In the genomic region with DNA sequence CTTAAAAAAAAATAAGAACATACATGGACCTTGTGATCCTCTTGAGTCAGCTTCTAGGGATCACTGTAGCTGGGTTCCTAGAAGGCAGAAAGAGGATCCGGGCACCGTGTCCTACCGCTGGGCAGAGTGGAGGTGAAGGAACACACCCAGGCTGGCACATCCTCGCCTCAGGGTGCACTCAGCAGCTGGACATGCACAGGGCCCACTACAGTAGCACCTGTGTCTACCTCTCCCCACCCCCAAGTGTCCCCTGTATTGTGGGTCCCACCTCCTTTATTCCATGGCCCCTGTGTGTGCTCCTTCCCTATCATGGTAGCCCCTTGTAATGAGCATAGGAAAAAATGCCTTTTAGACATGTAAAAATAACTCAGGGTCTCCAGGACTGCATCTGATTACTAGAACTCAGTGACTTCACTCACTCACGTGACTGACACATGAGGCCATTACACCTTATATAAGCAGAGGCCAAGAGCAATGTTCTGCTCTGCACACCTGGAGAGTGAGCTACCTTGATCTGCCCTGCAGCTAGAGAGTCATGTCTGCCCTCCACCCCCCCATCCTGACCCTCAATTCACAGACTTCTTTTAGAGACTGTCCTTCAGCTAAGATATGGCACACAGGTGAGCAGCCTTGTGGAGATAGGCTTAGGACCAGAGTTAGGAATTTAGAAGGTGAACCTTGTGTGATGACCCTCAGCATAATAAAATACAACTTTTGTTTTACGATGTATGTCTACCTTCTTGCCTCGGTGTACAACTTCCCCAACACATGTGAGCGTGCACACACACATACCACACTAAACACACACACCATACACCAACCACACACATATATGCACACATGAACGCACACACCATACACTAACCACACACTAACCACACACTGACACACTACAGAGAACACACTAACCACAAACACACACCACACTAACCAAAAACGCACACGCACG, we compare ENCODE assay signal across 8 mouse cellular contexts. TPM values are rescaled to one million over a fixed set of nuclear protein-coding genes. Genes with fewer than 3 reads are reported as not detected.
DNase-seq lines count a peak whose midpoint lies in the region; ATAC-seq and TF ChIP-seq lines count a peak whose summit lies in the region.

No protein-coding gene starts in this region.

- no peak for DNase-seq in forebrain, embryonic 10.5 days (ENCODE audit: extremely low spot score, low spot score)
- no peak for DNase-seq in forebrain, embryonic 14.5 days (ENCODE audit: low spot score)
- DNase-seq in thymus, adult 2 months, result peak; percentile 8
- DNase-seq in thymus, postnatal 4 days, result no peak
- no peak for DNase-seq in yolk sac, embryonic 10.5 days (ENCODE audit: low spot score)
- DNase-seq in frontal cortex, postnatal 25 days (ENCODE audit: low spot score in 2 of 2), result no peak
- DNase-seq in spleen, adult 12 weeks (ENCODE audit: low spot score), result no peak

- peak overlapping the region; percentile 67; the same call in 1 of the 2 replicates for H3K4me3 ChIP-seq in forebrain, embryonic 10.5 days
- H3K4me3 ChIP-seq in forebrain, embryonic 14.5 days (ENCODE audit: low read depth, low read length), result no peak overlapping the region
- peak overlapping the region; percentile 27 for H3K4me3 ChIP-seq in thymus, adult 2 months (ENCODE audit: control insufficient read depth, insufficient read depth, low read length)
- H3K4me3 ChIP-seq in liver, embryonic 12.5 days, result peak overlapping the region; percentile 70; the same call in 1 of the 2 replicates

- peaks cover 60% of the 10 kb centered on the region for H3K4me1 ChIP-seq in forebrain, embryonic 10.5 days
- peaks cover 16% of the 10 kb centered on the region for H3K4me1 ChIP-seq in forebrain, embryonic 14.5 days (ENCODE audit: control insufficient read depth, insufficient read depth, low read length)
- H3K4me1 ChIP-seq in thymus, adult 2 months (replicated peaks; ENCODE audit: control insufficient read depth, insufficient read depth, low read length), result peaks cover 50% of the 10 kb centered on the region
- peaks cover 65% of the 10 kb centered on the region for H3K4me1 ChIP-seq in liver, embryonic 12.5 days

- peaks cover 10% of the 10 kb centered on the region for H3K36me3 ChIP-seq in forebrain, embryonic 10.5 days (replicated peaks)
- no peaks in the 10 kb centered on the region for H3K36me3 ChIP-seq in forebrain, embryonic 14.5 days (ENCODE audit: control insufficient read depth, insufficient read depth, low read length)
- no peaks in the 10 kb centered on the region for H3K36me3 ChIP-seq in thymus, adult 2 months (ENCODE audit: control insufficient read depth, insufficient read depth, low read length)
- H3K36me3 ChIP-seq in liver, embryonic 12.5 days, result peaks cover 13% of the 10 kb centered on the region; the same call in 1 of the 2 replicates

- H3K9ac ChIP-seq in forebrain, embryonic 14.5 days (ENCODE audit: low read length), result no peak overlapping the region
- H3K9ac ChIP-seq in liver, embryonic 12.5 days, result peak overlapping the region; percentile 70

- H3K27me3 ChIP-seq in forebrain, embryonic 10.5 days (ENCODE audit: poor library complexity, severe bottlenecking), result peaks cover 43% of the 10 kb centered on the region
- H3K27me3 ChIP-seq in forebrain, embryonic 14.5 days (replicated peaks; ENCODE audit: control insufficient read depth, insufficient read depth, low read length), result no peaks in the 10 kb centered on the region
- no peaks in the 10 kb centered on the region for H3K27me3 ChIP-seq in thymus, adult 2 months (ENCODE audit: control insufficient read depth, insufficient read depth, low read length)
- peaks cover 8% of the 10 kb centered on the region; the same call in 1 of the 2 replicates for H3K27me3 ChIP-seq in liver, embryonic 12.5 days (replicated peaks)

- H3K4me2 ChIP-seq in forebrain, embryonic 14.5 days (ENCODE audit: low read length), result no peak overlapping the region
- peak overlapping the region; percentile 77 for H3K4me2 ChIP-seq in liver, embryonic 12.5 days

- TF ChIP-seq CTCF in thymus, adult 2 months (IDR thresholded peaks at IDR 0.05; ENCODE audit: borderline replicate concordance, control insufficient read depth, extremely low read depth, insufficient read depth, low read length, poor library complexity), result no peak

- ATAC-seq in forebrain, embryonic 14.5 days, result no peak
- ATAC-seq in liver, embryonic 12.5 days, result no peak

- H3K9me3 ChIP-seq in forebrain, embryonic 10.5 days, result no peaks in the 10 kb centered on the region
- H3K9me3 ChIP-seq in forebrain, embryonic 14.5 days (replicated peaks; ENCODE audit: control insufficient read depth, low read length), result no peaks in the 10 kb centered on the region
- no peaks in the 10 kb centered on the region for H3K9me3 ChIP-seq in liver, embryonic 12.5 days (replicated peaks)

- H3K27ac ChIP-seq in forebrain, embryonic 10.5 days, result peak overlapping the region; percentile 82; the same call in 1 of the 2 replicates
- H3K27ac ChIP-seq in forebrain, embryonic 14.5 days (ENCODE audit: low read depth, low read length), result no peak overlapping the region
- H3K27ac ChIP-seq in thymus, adult 2 months (ENCODE audit: control insufficient read depth, insufficient read depth, low read length), result peak overlapping the region; percentile 34
- H3K27ac ChIP-seq in liver, embryonic 12.5 days, result peak overlapping the region; percentile 95

- no peak for TF ChIP-seq POLR2A in thymus, adult 2 months (IDR thresholded peaks at IDR 0.05; ENCODE audit: control insufficient read depth, extremely low read depth, insufficient read depth, low read length, poor library complexity)

- 82% methylated on average over 12 of the region's 12 CpGs for WGBS in forebrain, embryonic 10.5 days
- WGBS in forebrain, embryonic 14.5 days, result 83% methylated on average over 12 of the region's 12 CpGs
- WGBS in thymus, adult 2 months, result 47% methylated on average over 12 of the region's 12 CpGs
- WGBS in liver, embryonic 12.5 days (ENCODE audit: insufficient replicate concordance), result 56% methylated on average over 12 of the region's 12 CpGs

RNA-seq across cellular contexts. Expression of a gene that starts 1.8 kb away (rescaled TPM):
- polyA plus RNA-seq in forebrain, embryonic 10.5 days (2016; fragmentation: Nextera tagmentation; extraction: Ambion mirVana), result 1.6 and 2.1 TPM in 2 replicates
- polyA plus RNA-seq in forebrain, embryonic 14.5 days (2014; fragmentation: Nextera tagmentation; extraction: Ambion mirVana), result 0.81 and 1.0 TPM in 2 replicates
- polyA plus RNA-seq in thymus, adult 2 months (2012; rRNA removed), result 2.8 and 3.3 TPM in 2 replicates
- 0.46 and 0.78 TPM in 2 replicates for polyA plus RNA-seq in liver, embryonic 12.5 days (2016; fragmentation: Nextera tagmentation; extraction: Ambion mirVana)

RNA-seq across cellular contexts. Expression of a gene that starts 3.4 kb away (rescaled TPM):
- 2.8 and 3.1 TPM in 2 replicates for polyA plus RNA-seq in forebrain, embryonic 10.5 days (2016; fragmentation: Nextera tagmentation; extraction: Ambion mirVana)
- 2.4 and 2.5 TPM in 2 replicates for polyA plus RNA-seq in forebrain, embryonic 14.5 days (2014; fragmentation: Nextera tagmentation; extraction: Ambion mirVana)
- polyA plus RNA-seq in thymus, adult 2 months (2012; rRNA removed), result 22.5 and 28.8 TPM in 2 replicates
- polyA plus RNA-seq in liver, embryonic 12.5 days (2016; fragmentation: Nextera tagmentation; extraction: Ambion mirVana), result 8.1 and 12.1 TPM in 2 replicates

RNA-seq across cellular contexts. Expression of a gene that starts 23.3 kb away (rescaled TPM):
- 52.5 and 55.1 TPM in 2 replicates for polyA plus RNA-seq in forebrain, embryonic 10.5 days (2016; fragmentation: Nextera tagmentation; extraction: Ambion mirVana)
- polyA plus RNA-seq in forebrain, embryonic 14.5 days (2014; fragmentation: Nextera tagmentation; extraction: Ambion mirVana), result 46.0 and 47.4 TPM in 2 replicates
- 81.9 and 84.7 TPM in 2 replicates for polyA plus RNA-seq in thymus, adult 2 months (2012; rRNA removed)
- polyA plus RNA-seq in liver, embryonic 12.5 days (2016; fragmentation: Nextera tagmentation; extraction: Ambion mirVana), result 12.7 and 14.7 TPM in 2 replicates

RNA-seq across cellular contexts. Expression of a gene that starts 24.0 kb away (rescaled TPM):
- polyA plus RNA-seq in forebrain, embryonic 10.5 days (2016; fragmentation: Nextera tagmentation; extraction: Ambion mirVana), result 4.8 and 5.8 TPM in 2 replicates
- 5.2 and 6.3 TPM in 2 replicates for polyA plus RNA-seq in forebrain, embryonic 14.5 days (2014; fragmentation: Nextera tagmentation; extraction: Ambion mirVana)
- polyA plus RNA-seq in thymus, adult 2 months (2012; rRNA removed), result 16.3 and 19.1 TPM in 2 replicates
- polyA plus RNA-seq in liver, embryonic 12.5 days (2016; fragmentation: Nextera tagmentation; extraction: Ambion mirVana), result 3.8 and 4.5 TPM in 2 replicates

RNA-seq across cellular contexts. Expression of a gene that starts 29.9 kb away (rescaled TPM):
- polyA plus RNA-seq in forebrain, embryonic 10.5 days (2016; fragmentation: Nextera tagmentation; extraction: Ambion mirVana), result 4.1 and 4.3 TPM in 2 replicates
- 12.0 and 17.2 TPM in 2 replicates for polyA plus RNA-seq in forebrain, embryonic 14.5 days (2014; fragmentation: Nextera tagmentation; extraction: Ambion mirVana)
- polyA plus RNA-seq in thymus, adult 2 months (2012; rRNA removed), result 100 and 115 TPM in 2 replicates
- 4.8 and 5.1 TPM in 2 replicates for polyA plus RNA-seq in liver, embryonic 12.5 days (2016; fragmentation: Nextera tagmentation; extraction: Ambion mirVana)
